Mouse (Mus musculus) T-helper 2 cell (primary cell): ENCODE measurements around the gene Cers2.

Experiments
- in situ Hi-C: fragments of 300-600 bp; cut with MboI, MseI; formaldehyde crosslinking; loops from one replicate; pipeline ENCODE4 v1.15.1; 2025; ENCODE audit warnings: high pct_unique_total_duplicates

The Cers2 gene

GRCm38 (mm10) chr3:95287541-95287940, 27.1 kb upstream of the Cers2 start:
- in situ Hi-C loops = no loop called here

GRCm38 (mm10) chr3:95289419-95289818, 25.2 kb upstream of the Cers2 start:
- in situ Hi-C loops = no loop called here

- in situ Hi-C loops = no loop called here
Observed at GRCm38 (mm10) chr3:95290156-95290555, 24.4 kb upstream of the Cers2 start.

- in situ Hi-C loops = no loop called here
Observed at GRCm38 (mm10) chr3:95291041-95291440, 23.6 kb upstream of the Cers2 start.

- in situ Hi-C loops = no loop called here
Observed at GRCm38 (mm10) chr3:95292899-95293298, 21.7 kb upstream of the Cers2 start.

- in situ Hi-C loops = no loop called here
Observed at GRCm38 (mm10) chr3:95293537-95293936, 21.1 kb upstream of the Cers2 start.

- in situ Hi-C loops = no loop called here
Observed at GRCm38 (mm10) chr3:95294316-95294715, 20.3 kb upstream of the Cers2 start.

- in situ Hi-C loops = no loop called here
Observed at GRCm38 (mm10) chr3:95294718-95295117, 19.9 kb upstream of the Cers2 start.

- in situ Hi-C loops = no loop called here
Observed at GRCm38 (mm10) chr3:95295321-95296102, 19.1 kb upstream of the Cers2 start.

GRCm38 (mm10) chr3:95296103-95296469, 18.5 kb upstream of the Cers2 start:
- in situ Hi-C loops = no loop called here

- in situ Hi-C loops = no loop called here
Observed at GRCm38 (mm10) chr3:95298018-95298417, 16.6 kb upstream of the Cers2 start.

- in situ Hi-C loops = no loop called here
Observed at GRCm38 (mm10) chr3:95301204-95301796, 13.3 kb upstream of the Cers2 start.

GRCm38 (mm10) chr3:95306244-95306643, 8.3 kb upstream of the Cers2 start:
- in situ Hi-C loops = no loop called here

GRCm38 (mm10) chr3:95307100-95307499, 7.5 kb upstream of the Cers2 start, which contains the start of gene Anxa9:
Gene Anxa9, minus strand, starts transcription at chr3:95307176.
- in situ Hi-C loops = no loop called here

- in situ Hi-C loops = no loop called here
Observed at GRCm38 (mm10) chr3:95310496-95310895, 4.1 kb upstream of the Cers2 start.

- in situ Hi-C loops = no loop called here
Observed at GRCm38 (mm10) chr3:95310968-95311882, 3.4 kb upstream of the Cers2 start.

- in situ Hi-C loops = no loop called here
Observed at GRCm38 (mm10) chr3:95312623-95313022, 2.0 kb upstream of the Cers2 start.

GRCm38 (mm10) chr3:95313476-95313875, 1.1 kb upstream of the Cers2 start:
- in situ Hi-C loops = no loop called here

GRCm38 (mm10) chr3:95314075-95314474, 516 bp upstream of the Cers2 start:
- in situ Hi-C loops = no loop called here

- in situ Hi-C loops = no loop called here
Observed at GRCm38 (mm10) chr3:95315094-95315843, 678 bp downstream of the Cers2 start.

- in situ Hi-C loops = no loop called here
Observed at GRCm38 (mm10) chr3:95315844-95316550, 1.4 kb downstream of the Cers2 start.
